Mouse (Mus musculus) CH12.LX (cell line): ENCODE data around the gene Bank1.

Experiments used
- CHD1 ChIP-seq: IDR thresholded peaks from 2 replicates; pipeline ENCODE4 v1.6.1; 2012; ENCODE audit warnings: low read depth, low read length, improper control_type of control experiment, inconsistent platforms
- IRF4 ChIP-seq: IDR thresholded peaks from 2 replicates; pipeline ENCODE4 v1.6.1; 2014; ENCODE audit warnings: low read depth, mild to moderate bottlenecking, inconsistent platforms, low read length, improper control_type of control experiment
- POLR2A ChIP-seq: IDR thresholded peaks from 2 replicates; pipeline ENCODE4 v1.6.1; 2011; ENCODE audit warnings: low read depth, mild to moderate bottlenecking, improper control_type of control experiment, low read length
- TCF12 ChIP-seq: IDR thresholded peaks from 2 replicates; pipeline ENCODE4 v1.6.1; 2014; ENCODE audit warnings: low read depth, mild to moderate bottlenecking, inconsistent platforms, low read length, improper control_type of control experiment
- USF1 ChIP-seq: IDR thresholded peaks from 2 replicates; pipeline ENCODE4 v1.6.1; 2014; ENCODE audit warnings: low read depth, mild to moderate bottlenecking, inconsistent platforms, low read length, improper control_type of control experiment

DNA sequence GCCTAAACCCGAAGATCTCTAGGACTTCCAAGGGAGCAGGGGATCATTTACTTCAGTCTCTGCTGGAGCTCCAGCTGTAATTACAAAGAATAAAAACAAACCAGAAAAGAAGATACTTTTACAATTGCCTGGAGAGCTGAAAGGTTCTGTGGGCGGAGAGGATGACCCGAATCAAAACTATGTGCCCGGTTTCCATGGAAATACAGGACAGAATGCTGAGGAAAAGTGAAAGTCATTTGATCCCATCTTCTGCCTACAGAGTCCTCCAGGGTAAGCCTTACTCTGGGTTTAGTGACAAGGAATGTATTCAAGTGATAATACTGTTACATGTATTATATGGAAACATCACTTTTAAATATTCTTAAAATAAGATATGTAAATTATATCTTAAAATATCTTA, 157.8 kb downstream of the Bank1 start:
- no peak for TF ChIP-seq TCF12
- no peak for TF ChIP-seq USF1
- TF ChIP-seq CHD1 = no peak
- no peak for TF ChIP-seq POLR2A
- TF ChIP-seq IRF4 = no peak
